Mouse (Mus musculus) layer of hippocampus, postnatal 36 days (tissue): ENCODE measurements around the gene Btbd2. TPM values are rescaled to one million over a fixed set of nuclear protein-coding genes. Genes with fewer than 3 reads are reported as not detected.
"Not testable (repeated sequence)": the region's sequence is repeated elsewhere in the genome, so short reads cannot be mapped to it uniquely, and the experiment has no call there.

Experiments used
- DNase-seq, 2 experiments: peaks; one replicate each; pipeline ENCODE4 v3.0.0; 2022
- microRNA-seq, 2 experiments: library from miRNA; unstranded; fragments of <30 nt; microRNA quantifications; one replicate each; pipeline ENCODE4 v1.2.0; 2021
- total RNA-seq, 2 experiments: library from RNA; stranded (reverse); gene quantifications; 2 replicates each; pipeline ENCODE4 v1.2.3; 2021

The Btbd2 gene
- total RNA-seq, 2 experiments from 2014 or later: 102 to 106 TPM

- DNase-seq: no peak
These were observed 50.6 kb downstream of the Btbd2 start for GRCm38 (mm10) chr10:80606306-80606705.

GRCm38 (mm10) chr10:80605721-80606120 lies 51.1 kb downstream of the Btbd2 start, which contains the start of gene Gm49322:
Gene Gm49322 (plus strand): TSS chr10:80606021.
- DNase-seq: not testable (repeated sequence)

GRCm38 (mm10) chr10:80604988-80605387 lies 51.9 kb downstream of the Btbd2 start:
- no peak for DNase-seq

GRCm38 (mm10) chr10:80604001-80604509 lies 52.8 kb downstream of the Btbd2 start:
- DNase-seq: no peak

- no peak for DNase-seq
These were observed 53.5 kb downstream of the Btbd2 start for GRCm38 (mm10) chr10:80603364-80603763.

- DNase-seq: peak; percentile 97 to 98
These were observed 54.1 kb downstream of the Btbd2 start, which contains the start of the genes Scamp4 and Adat3 for GRCm38 (mm10) chr10:80602698-80603325. Gene Scamp4 (plus strand): TSS chr10:80602872. Gene Adat3 (plus strand): TSS chr10:80602880.

- DNase-seq: no peak
These were observed 60.6 kb downstream of the Btbd2 start for GRCm38 (mm10) chr10:80596318-80596717.

Small RNA genes lying within 50 kb of the gene (microRNA-seq; reads per million reads assigned to microRNA genes)
- 1.5 to 4.8 reads per million in 2 experiments for gene Mir6912

Other genes with a start within 250 kb of the Btbd2 start
- gene Tcf3, start 223.4 kb downstream of the Btbd2 start, total RNA-seq: 10 to 100 TPM; 30.5 to 30.6 TPM
- under 1 TPM in 1 of 2 experiments, not detected in 1; 0.08 TPM for gene Onecut3, start 162.2 kb downstream of the Btbd2 start, total RNA-seq
- gene Atp8b3, start 117.9 kb downstream of the Btbd2 start, total RNA-seq: under 1 TPM; 0.25 to 0.35 TPM
- gene Rexo1, start 95.5 kb downstream of the Btbd2 start, total RNA-seq: 10 to 100 TPM; 43.9 to 49.3 TPM
- 10 to 100 TPM; 51.7 to 56.8 TPM for gene Klf16, start 79.8 kb downstream of the Btbd2 start, total RNA-seq
- gene Abhd17a, start 66.7 kb downstream of the Btbd2 start, total RNA-seq: 100 to 1,000 TPM; 161 to 176 TPM
- 10 to 100 TPM; 41.8 to 44.9 TPM for gene Scamp4, start 54.2 kb downstream of the Btbd2 start, total RNA-seq
- gene Adat3, start 54.2 kb downstream of the Btbd2 start, total RNA-seq: 1 to 10 TPM; 3.8 to 4.5 TPM
- gene Gm49322, start 51.0 kb downstream of the Btbd2 start, total RNA-seq: 1 to 10 TPM; 2.6 to 3.1 TPM
- 100 to 1,000 TPM; 216 to 241 TPM for gene Csnk1g2, start 34.2 kb downstream of the Btbd2 start, total RNA-seq
- 10 to 100 TPM; 44.7 to 52.3 TPM for gene Mknk2, start 21.0 kb upstream of the Btbd2 start, total RNA-seq
- gene Mob3a, start 44.9 kb upstream of the Btbd2 start, total RNA-seq: 10 to 100 TPM; 16.0 to 16.1 TPM
- gene Izumo4, start 45.1 kb upstream of the Btbd2 start, total RNA-seq: 10 to 100 TPM; 49.7 to 57.0 TPM
- 100 to 1,000 TPM; 142 to 147 TPM for gene Ap3d1, start 85.2 kb upstream of the Btbd2 start, total RNA-seq
- 10 to 100 TPM; 48.6 to 61.9 TPM for gene Dot1l, start 98.1 kb upstream of the Btbd2 start, total RNA-seq
- 10 to 100 TPM; 43.8 to 47.1 TPM for gene Sf3a2, start 141.1 kb upstream of the Btbd2 start, total RNA-seq
- 10 to 100 TPM; 73.8 to 74.5 TPM for gene Plekhj1, start 141.6 kb upstream of the Btbd2 start, total RNA-seq
- 1 to 10 TPM; 3.9 to 4.2 TPM for gene Amh, start 148.2 kb upstream of the Btbd2 start, total RNA-seq
- gene Jsrp1, start 156.4 kb upstream of the Btbd2 start, total RNA-seq: 1 to 10 TPM; 2.3 to 2.5 TPM
- 100 to 1,000 TPM; 484 to 486 TPM for gene Oaz1, start 169.6 kb upstream of the Btbd2 start, total RNA-seq
- gene Lingo3, start 187.0 kb upstream of the Btbd2 start, total RNA-seq: 10 to 100 TPM; 40.1 to 47.7 TPM
- 10 to 100 TPM; 40.0 to 47.7 TPM for gene Lsm7, start 198.1 kb upstream of the Btbd2 start, total RNA-seq
- gene Sppl2b, start 198.2 kb upstream of the Btbd2 start, total RNA-seq: 10 to 100 TPM; 56.0 to 67.0 TPM
- gene Tmprss9, start 214.8 kb upstream of the Btbd2 start, total RNA-seq: under 1 TPM; 0.15 to 0.40 TPM
- 100 to 1,000 TPM; 142 to 144 TPM for gene Timm13, start 243.9 kb upstream of the Btbd2 start, total RNA-seq